Mouse (Mus musculus): ENCODE results near the gene Mllt3. TPM values are rescaled to one million over a fixed set of nuclear protein-coding genes. Genes with fewer than 3 reads are reported as not detected.

Mllt3 gene
- polyA plus RNA-seq, 1 experiment from 2014 or later = 104 TPM

DNA sequence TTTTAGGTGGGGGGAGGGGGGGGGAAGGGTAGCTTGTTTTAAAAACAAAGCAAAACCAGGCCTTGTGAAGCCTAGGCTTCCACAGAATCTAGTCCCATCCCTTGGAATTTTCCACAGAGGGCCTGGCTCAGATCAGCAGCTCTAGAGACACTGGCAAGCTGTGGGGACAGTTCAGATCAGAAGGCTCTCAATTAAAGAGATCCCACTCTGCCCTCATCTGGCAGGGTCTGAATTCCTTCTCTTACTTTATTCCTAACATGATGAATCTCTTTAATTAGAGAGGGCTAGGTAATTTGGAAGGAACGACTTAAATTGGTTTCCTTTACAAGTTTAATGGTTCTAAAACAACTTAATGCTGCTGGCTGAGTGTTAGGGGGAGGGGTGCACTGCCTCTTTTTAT lies 132.0 kb downstream of the Mllt3 start:
- Histone ChIP-seq H3K9ac (replicated peaks; ENCODE audit: low read length) (no peak overlapping the region), H3K36me3 (ENCODE audit: control insufficient read depth, insufficient read depth, low read length) (no peaks in the 10 kb centered on the region), H3K4me2 (ENCODE audit: low read length) (no peak overlapping the region), H3K4me3 (replicated peaks; ENCODE audit: low read depth, low read length) (no peak overlapping the region), H3K27me3 (ENCODE audit: control insufficient read depth, insufficient read depth, low read length) (no peaks in the 10 kb centered on the region), H3K9me3 (ENCODE audit: control insufficient read depth, low read length) (no peaks in the 10 kb centered on the region), H3K27ac (replicated peaks; ENCODE audit: low read depth, low read length) (no peak overlapping the region), H3K4me1 (ENCODE audit: control insufficient read depth, insufficient read depth, low read length) (no peaks in the 10 kb centered on the region)
- ATAC-seq (ENCODE audit: low FRiP score, low TSS enrichment) = no peak
- WGBS = 68% methylated on average over 1 of the region's 1 CpGs
- DNase-seq = no peak

DNA sequence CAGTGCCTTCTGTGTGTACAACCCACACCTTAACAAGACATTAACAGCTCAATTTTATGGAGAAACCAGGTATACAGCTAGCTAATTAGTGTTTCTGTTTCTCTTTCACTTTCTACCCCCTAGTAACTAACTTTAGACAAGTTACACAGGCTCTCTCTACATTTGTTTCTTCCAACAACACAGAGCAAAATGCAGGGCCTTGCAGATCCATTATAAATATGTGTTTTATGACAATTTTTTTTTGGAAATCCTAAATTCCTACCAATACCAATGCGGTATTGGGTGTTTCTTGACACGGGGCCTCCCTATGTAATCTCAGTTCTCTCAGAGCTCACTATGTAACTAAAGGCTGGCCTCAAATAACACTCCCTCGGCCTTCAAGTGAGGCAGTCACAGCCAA lies 139.7 kb downstream of the Mllt3 start:
- H3K4me1 ChIP-seq (ENCODE audit: control insufficient read depth, insufficient read depth, low read length) = peaks cover 15% of the 10 kb centered on the region
- 87% methylated on average over 3 of the region's 3 CpGs for WGBS
- DNase-seq (no peak), ATAC-seq (ENCODE audit: low FRiP score, low TSS enrichment) (no peak)
- no peaks in the 10 kb centered on the region for H3K36me3 ChIP-seq (ENCODE audit: control insufficient read depth, insufficient read depth, low read length)
- no peaks in the 10 kb centered on the region for H3K27me3 ChIP-seq (ENCODE audit: control insufficient read depth, insufficient read depth, low read length)
- H3K27ac ChIP-seq (replicated peaks; ENCODE audit: low read depth, low read length) = no peak overlapping the region
- no peak overlapping the region for H3K4me3 ChIP-seq (replicated peaks; ENCODE audit: low read depth, low read length)
- H3K4me2 ChIP-seq (ENCODE audit: low read length) = no peak overlapping the region
- H3K9me3 ChIP-seq (ENCODE audit: control insufficient read depth, low read length) = no peaks in the 10 kb centered on the region
- no peak overlapping the region for H3K9ac ChIP-seq (replicated peaks; ENCODE audit: low read length)

DNA sequence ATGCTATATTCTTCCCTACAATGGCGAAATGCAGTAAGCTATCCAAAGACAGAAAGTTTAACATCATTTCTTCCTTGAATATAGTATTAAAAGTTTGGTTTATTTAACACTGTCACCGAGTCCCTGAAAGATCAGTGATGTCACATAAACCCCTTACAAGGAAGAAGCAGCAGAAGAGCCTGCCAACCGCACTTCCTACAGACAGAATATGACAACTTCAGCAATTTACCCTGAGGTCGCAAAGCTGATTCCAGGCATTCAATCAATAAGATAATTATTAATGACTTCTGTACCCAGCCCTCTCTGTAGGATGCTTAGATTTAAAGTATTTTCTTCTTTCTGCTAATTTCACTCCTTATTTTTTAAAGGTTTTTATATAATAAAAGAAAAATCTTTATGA lies 140.2 kb downstream of the Mllt3 start:
- ATAC-seq (ENCODE audit: low FRiP score, low TSS enrichment) (no peak), DNase-seq (no peak)
- Histone ChIP-seq H3K9me3 (ENCODE audit: control insufficient read depth, low read length) (no peaks in the 10 kb centered on the region), H3K27me3 (ENCODE audit: control insufficient read depth, insufficient read depth, low read length) (no peaks in the 10 kb centered on the region), H3K27ac (replicated peaks; ENCODE audit: low read depth, low read length) (no peak overlapping the region), H3K4me1 (ENCODE audit: control insufficient read depth, insufficient read depth, low read length) (peaks cover 15% of the 10 kb centered on the region), H3K36me3 (ENCODE audit: control insufficient read depth, insufficient read depth, low read length) (no peaks in the 10 kb centered on the region), H3K9ac (replicated peaks; ENCODE audit: low read length) (no peak overlapping the region), H3K4me2 (ENCODE audit: low read length) (no peak overlapping the region), H3K4me3 (replicated peaks; ENCODE audit: low read depth, low read length) (no peak overlapping the region)
- WGBS = 70% methylated on average over 4 of the region's 4 CpGs

DNA sequence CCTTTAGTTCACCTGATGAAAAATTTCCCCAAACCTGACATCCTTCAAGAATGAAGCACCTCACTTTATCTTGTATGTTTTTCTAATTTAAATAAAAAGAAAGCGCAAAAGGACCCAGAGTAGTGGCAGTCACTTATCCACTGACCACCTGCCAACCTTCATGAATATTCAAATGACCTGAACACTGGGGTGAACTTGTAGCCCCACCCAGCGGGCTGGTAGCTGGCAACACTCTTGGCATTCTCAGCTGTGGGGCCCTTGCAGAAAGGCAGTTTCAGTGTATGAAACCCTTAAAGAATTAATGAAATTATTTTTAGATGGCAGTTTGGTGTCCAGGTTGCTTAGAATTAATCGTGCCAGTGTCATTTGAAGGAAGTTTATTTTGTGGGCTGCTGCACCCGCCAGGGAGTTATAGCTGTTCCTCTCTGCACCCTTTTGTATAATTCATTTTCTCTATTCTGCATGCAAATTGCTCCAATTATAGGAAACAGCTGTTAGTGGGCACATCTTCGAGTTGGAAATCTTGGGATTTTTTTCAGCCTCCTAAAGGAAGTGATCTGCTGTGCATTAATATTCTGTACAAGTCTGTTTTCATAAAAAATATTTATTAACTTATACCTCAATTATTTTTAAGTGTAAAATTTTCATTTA lies 149.8 kb downstream of the Mllt3 start:
- peak overlapping the region; percentile 45; the same call in 1 of the 2 replicates for H3K27ac ChIP-seq (replicated peaks; ENCODE audit: low read depth, low read length)
- H3K4me1 ChIP-seq (ENCODE audit: control insufficient read depth, insufficient read depth, low read length) = peaks cover 14% of the 10 kb centered on the region
- peak; percentile 56 for DNase-seq
- H3K9me3 ChIP-seq (ENCODE audit: control insufficient read depth, low read length) = no peaks in the 10 kb centered on the region
- no peaks in the 10 kb centered on the region for H3K27me3 ChIP-seq (ENCODE audit: control insufficient read depth, insufficient read depth, low read length)
- H3K4me3 ChIP-seq (replicated peaks; ENCODE audit: low read depth, low read length) = no peak overlapping the region
- peak; percentile 48; the same call in 1 of the 2 replicates for ATAC-seq (ENCODE audit: low FRiP score, low TSS enrichment)
- H3K4me2 ChIP-seq (ENCODE audit: low read length) = no peak overlapping the region
- 29% methylated on average over 5 of the region's 5 CpGs for WGBS
- H3K36me3 ChIP-seq (ENCODE audit: control insufficient read depth, insufficient read depth, low read length) = no peaks in the 10 kb centered on the region
- H3K9ac ChIP-seq (replicated peaks; ENCODE audit: low read length) = no peak overlapping the region

DNA sequence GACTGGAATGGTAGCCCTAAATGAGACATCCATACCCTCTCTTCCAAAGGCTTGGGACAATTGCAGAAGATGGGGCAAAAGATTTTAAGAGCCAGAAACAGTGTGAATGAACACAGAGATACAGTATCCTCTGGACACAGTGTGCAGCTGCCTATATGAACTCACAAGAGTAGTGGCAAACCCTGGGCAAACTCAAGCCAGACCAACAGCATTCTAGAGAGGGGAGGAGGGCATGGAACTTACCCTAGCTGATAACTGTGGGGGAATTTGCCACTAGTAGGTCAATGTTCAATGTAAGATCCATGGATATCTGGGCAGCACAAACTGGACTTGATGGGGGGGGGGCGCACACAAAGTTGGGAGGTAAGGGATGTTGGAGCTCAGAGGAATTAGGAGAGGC lies 151.2 kb downstream of the Mllt3 start:
- Histone ChIP-seq H3K36me3 (ENCODE audit: control insufficient read depth, insufficient read depth, low read length) (no peaks in the 10 kb centered on the region), H3K9me3 (ENCODE audit: control insufficient read depth, low read length) (no peaks in the 10 kb centered on the region), H3K4me2 (ENCODE audit: low read length) (no peak overlapping the region), H3K27me3 (ENCODE audit: control insufficient read depth, insufficient read depth, low read length) (no peaks in the 10 kb centered on the region), H3K27ac (replicated peaks; ENCODE audit: low read depth, low read length) (no peak overlapping the region), H3K4me1 (ENCODE audit: control insufficient read depth, insufficient read depth, low read length) (peaks cover 14% of the 10 kb centered on the region), H3K4me3 (replicated peaks; ENCODE audit: low read depth, low read length) (no peak overlapping the region), H3K9ac (replicated peaks; ENCODE audit: low read length) (no peak overlapping the region)
- DNase-seq (no peak), ATAC-seq (ENCODE audit: low FRiP score, low TSS enrichment) (no peak)
- 100% methylated on average over 1 of the region's 1 CpGs for WGBS

DNA sequence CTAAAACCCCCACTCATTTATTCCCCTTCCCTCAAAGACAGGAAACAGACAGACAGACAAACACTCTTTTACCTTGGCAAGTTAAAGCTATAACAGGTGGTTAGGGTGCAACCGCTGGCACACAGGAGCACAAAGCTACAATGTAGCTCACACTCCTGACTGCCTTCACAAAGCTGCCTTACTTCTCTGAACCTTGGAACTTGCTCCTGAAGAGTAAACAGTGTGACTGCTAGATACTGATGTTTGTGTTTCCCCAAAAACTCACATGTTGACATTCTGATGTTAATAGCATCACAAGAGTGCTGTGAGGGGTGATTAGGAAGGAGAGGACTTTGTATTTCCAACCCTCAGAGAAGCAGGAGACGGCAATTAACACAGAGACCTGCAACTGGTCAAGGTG lies 151.6 kb downstream of the Mllt3 start:
- DNase-seq (no peak), ATAC-seq (ENCODE audit: low FRiP score, low TSS enrichment) (no peak)
- no peaks in the 10 kb centered on the region for H3K36me3 ChIP-seq (ENCODE audit: control insufficient read depth, insufficient read depth, low read length)
- no peaks in the 10 kb centered on the region for H3K9me3 ChIP-seq (ENCODE audit: control insufficient read depth, low read length)
- H3K4me2 ChIP-seq (ENCODE audit: low read length) = no peak overlapping the region
- WGBS = 96% methylated on average over 2 of the region's 2 CpGs
- H3K9ac ChIP-seq (replicated peaks; ENCODE audit: low read length) = no peak overlapping the region
- H3K27me3 ChIP-seq (ENCODE audit: control insufficient read depth, insufficient read depth, low read length) = no peaks in the 10 kb centered on the region
- H3K27ac ChIP-seq (replicated peaks; ENCODE audit: low read depth, low read length) = no peak overlapping the region
- no peak overlapping the region for H3K4me3 ChIP-seq (replicated peaks; ENCODE audit: low read depth, low read length)
- peaks cover 14% of the 10 kb centered on the region for H3K4me1 ChIP-seq (ENCODE audit: control insufficient read depth, insufficient read depth, low read length)

DNA sequence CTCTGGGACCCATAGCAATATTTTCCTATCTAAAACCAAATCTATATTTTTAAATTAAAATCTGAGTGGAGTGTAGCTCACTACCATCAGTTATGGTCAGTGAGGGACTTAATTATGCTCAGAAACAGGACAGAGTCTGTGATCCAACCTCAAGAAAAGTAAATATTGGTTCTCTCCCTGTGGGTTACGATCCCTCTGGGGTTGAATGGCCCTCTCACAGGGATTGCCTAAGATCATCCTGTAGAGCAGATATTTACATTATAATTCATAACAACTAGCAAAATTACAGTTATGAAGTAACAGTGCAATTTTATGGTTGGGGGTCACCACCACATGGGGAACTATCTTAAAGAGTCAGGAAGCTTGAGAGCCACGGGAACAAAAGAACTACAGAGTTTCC lies 152.9 kb downstream of the Mllt3 start:
- no peaks in the 10 kb centered on the region for H3K9me3 ChIP-seq (ENCODE audit: control insufficient read depth, low read length)
- no peaks in the 10 kb centered on the region for H3K27me3 ChIP-seq (ENCODE audit: control insufficient read depth, insufficient read depth, low read length)
- no peak for DNase-seq
- 77% methylated on average over 2 of the region's 2 CpGs for WGBS
- H3K4me2 ChIP-seq (ENCODE audit: low read length) = no peak overlapping the region
- no peak overlapping the region for H3K27ac ChIP-seq (replicated peaks; ENCODE audit: low read depth, low read length)
- no peaks in the 10 kb centered on the region for H3K36me3 ChIP-seq (ENCODE audit: control insufficient read depth, insufficient read depth, low read length)
- no peak overlapping the region for H3K4me3 ChIP-seq (replicated peaks; ENCODE audit: low read depth, low read length)
- peaks cover 14% of the 10 kb centered on the region for H3K4me1 ChIP-seq (ENCODE audit: control insufficient read depth, insufficient read depth, low read length)
- H3K9ac ChIP-seq (replicated peaks; ENCODE audit: low read length) = no peak overlapping the region
- ATAC-seq (ENCODE audit: low FRiP score, low TSS enrichment) = no peak

DNA sequence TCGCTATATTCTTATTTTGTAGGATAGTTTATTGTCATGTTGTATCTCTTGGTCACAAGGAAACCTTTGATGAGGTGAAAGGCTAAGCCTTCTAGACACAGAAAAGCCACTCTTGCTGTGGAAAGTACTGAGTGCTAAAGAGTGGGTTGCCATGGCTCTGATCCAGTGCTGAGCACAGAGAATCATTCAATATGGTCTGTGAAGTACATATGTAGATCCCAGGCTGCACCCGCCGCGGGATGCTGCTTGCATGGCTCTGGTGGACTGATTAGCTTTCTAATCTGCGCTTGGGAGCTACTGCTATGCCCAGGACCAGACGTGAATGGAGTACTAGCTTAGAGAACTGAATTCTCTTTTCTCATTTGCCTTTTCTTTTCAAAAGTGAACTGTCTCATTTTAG lies 154.5 kb downstream of the Mllt3 start:
- peaks cover 9% of the 10 kb centered on the region for H3K4me1 ChIP-seq (ENCODE audit: control insufficient read depth, insufficient read depth, low read length)
- H3K9me3 ChIP-seq (ENCODE audit: control insufficient read depth, low read length) = no peaks in the 10 kb centered on the region
- DNase-seq (peak; percentile 30), ATAC-seq (ENCODE audit: low FRiP score, low TSS enrichment) (no peak)
- H3K27ac ChIP-seq (replicated peaks; ENCODE audit: low read depth, low read length) = no peak overlapping the region
- H3K9ac ChIP-seq (replicated peaks; ENCODE audit: low read length) = no peak overlapping the region
- H3K4me3 ChIP-seq (replicated peaks; ENCODE audit: low read depth, low read length) = no peak overlapping the region
- H3K27me3 ChIP-seq (ENCODE audit: control insufficient read depth, insufficient read depth, low read length) = no peaks in the 10 kb centered on the region
- H3K36me3 ChIP-seq (ENCODE audit: control insufficient read depth, insufficient read depth, low read length) = peaks cover under 1% of the 10 kb centered on the region; the same call in 1 of the 2 replicates
- H3K4me2 ChIP-seq (ENCODE audit: low read length) = no peak overlapping the region
- WGBS = 75% methylated on average over 6 of the region's 6 CpGs

DNA sequence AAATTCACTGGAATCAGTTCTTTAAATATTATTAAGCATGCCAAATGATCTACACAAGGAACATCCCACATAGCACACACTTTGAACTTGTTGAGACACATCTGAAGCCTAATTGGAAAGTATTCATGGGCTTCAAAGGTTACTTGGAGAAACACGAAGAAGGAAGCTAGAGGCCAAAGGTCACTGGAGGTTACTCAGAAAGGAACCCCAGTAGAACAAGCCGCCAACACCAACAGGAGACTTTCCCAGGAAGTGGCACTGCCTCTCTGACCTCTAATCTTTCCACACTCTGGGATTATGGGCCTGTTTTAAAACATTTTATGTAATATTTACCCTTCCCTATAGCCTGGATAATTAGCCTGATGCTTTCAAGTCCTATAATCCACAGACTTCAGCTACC lies 162.6 kb downstream of the Mllt3 start:
- Histone ChIP-seq H3K4me1 (ENCODE audit: control insufficient read depth, insufficient read depth, low read length) (peaks cover 9% of the 10 kb centered on the region; the same call in 1 of the 2 replicates), H3K9me3 (ENCODE audit: control insufficient read depth, low read length) (no peaks in the 10 kb centered on the region), H3K4me2 (ENCODE audit: low read length) (no peak overlapping the region), H3K36me3 (ENCODE audit: control insufficient read depth, insufficient read depth, low read length) (peaks cover 16% of the 10 kb centered on the region), H3K27me3 (ENCODE audit: control insufficient read depth, insufficient read depth, low read length) (no peaks in the 10 kb centered on the region), H3K9ac (replicated peaks; ENCODE audit: low read length) (no peak overlapping the region), H3K27ac (replicated peaks; ENCODE audit: low read depth, low read length) (no peak overlapping the region), H3K4me3 (replicated peaks; ENCODE audit: low read depth, low read length) (no peak overlapping the region)
- WGBS = 58% methylated on average over 2 of the region's 2 CpGs
- no peak for DNase-seq
- no peak for ATAC-seq (ENCODE audit: low FRiP score, low TSS enrichment)
